Mouse (Mus musculus) spleen, postnatal 36 days (tissue): ENCODE data around the gene Pfdn6.
"Not testable (repeated sequence)": the region's sequence is repeated elsewhere in the genome, so short reads cannot be mapped to it uniquely, and the experiment has no call there.

ENCODE experiments used
- DNase-seq, 2 experiments: peaks; one replicate each; pipeline ENCODE4 v3.0.0; 2022; ENCODE audit warnings: low spot score in 2 of 2, mixed read lengths in 1 of 2

Gene Pfdn6

DNA sequence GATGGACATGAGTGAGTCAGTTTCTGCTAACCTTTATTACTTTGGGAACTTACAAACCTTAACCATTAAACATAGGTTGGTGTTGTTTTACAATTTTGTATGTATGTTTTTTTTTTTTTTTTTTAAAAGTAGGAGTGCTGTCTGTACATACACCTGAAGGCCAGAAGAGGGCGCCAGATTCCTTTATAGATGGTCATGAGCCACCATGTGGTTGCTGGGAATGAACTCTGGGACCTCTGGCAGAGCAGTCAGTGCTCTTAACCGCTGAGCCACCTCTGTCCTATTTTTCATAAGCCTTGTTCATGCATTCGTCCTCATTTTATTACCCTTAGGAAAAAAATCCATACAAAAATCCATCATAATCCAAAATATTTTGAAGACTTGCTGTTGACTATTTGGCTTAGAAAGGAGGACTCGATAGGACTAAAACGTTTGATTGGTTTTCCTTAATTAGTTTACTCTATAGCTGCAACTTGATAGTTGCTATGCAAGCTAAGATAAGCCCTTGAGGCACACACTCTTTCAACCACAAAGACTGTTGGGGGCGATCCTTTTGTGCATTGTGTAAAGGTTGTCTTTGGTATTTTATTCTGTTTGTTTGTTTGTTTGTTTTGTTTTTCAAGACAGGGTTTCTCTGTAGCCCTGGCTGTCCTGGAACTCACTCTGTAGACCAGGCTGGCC, 42.9 kb downstream of the Pfdn6 start:
- DNase-seq: peak in 1 of 2 experiments; percentile 59

GRCm38 (mm10) chr17:33893011-33893410, 47.1 kb downstream of the Pfdn6 start:
- DNase-seq: not testable (repeated sequence)

GRCm38 (mm10) chr17:33892429-33892828, 47.7 kb downstream of the Pfdn6 start:
- DNase-seq: no peak

- DNase-seq: not testable (repeated sequence)
Measured at GRCm38 (mm10) chr17:33891892-33892291, 48.3 kb downstream of the Pfdn6 start.

DNA sequence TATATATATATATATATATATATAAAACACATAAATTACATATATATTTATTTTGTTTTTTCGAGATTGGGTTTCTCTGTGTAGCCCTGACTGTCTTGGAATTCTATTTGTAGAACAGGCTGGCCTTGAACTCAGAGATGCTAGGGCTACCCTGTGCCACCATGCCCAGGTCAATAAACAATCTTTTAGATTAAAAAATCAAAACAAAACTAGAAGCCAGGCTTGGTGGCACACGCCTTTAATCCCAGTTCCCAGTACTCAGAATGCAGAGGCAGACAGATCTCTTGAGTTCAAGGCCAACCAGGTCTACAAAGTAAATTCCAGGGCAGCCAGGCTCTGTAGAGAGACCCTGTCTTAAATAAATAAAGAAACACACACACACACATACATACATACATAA, 48.8 kb downstream of the Pfdn6 start:
- no peak for DNase-seq

GRCm38 (mm10) chr17:33890533-33891059, 49.5 kb downstream of the Pfdn6 start, which contains the start of gene Kifc1:
Gene Kifc1, minus strand, starts transcription at chr17:33890661.
- DNase-seq: peak; percentile 100

GRCm38 (mm10) chr17:33889941-33890532, 50.1 kb downstream of the Pfdn6 start:
- not testable (repeated sequence) for DNase-seq
